Mouse (Mus musculus): Measurements from ENCODE around the gene Tmbim6. TPM values are rescaled to one million over a fixed set of nuclear protein-coding genes. Genes with fewer than 3 reads are reported as not detected.
A peak's percentile ranks its signal among the peaks of the same experiment; 100 is the strongest.
"Not testable (repeated sequence)": the region's sequence is repeated elsewhere in the genome, so short reads cannot be mapped to it uniquely, and the experiment has no call there.

The Tmbim6 gene
- polyA plus RNA-seq, 1 experiment from 2014 or later = 267 TPM

- peaks cover 46% of the 10 kb centered on the region for H3K36me3 ChIP-seq (replicated peaks)
Observed at GRCm38 (mm10) chr15:99446136-99446535, 53.5 kb downstream of the Tmbim6 start.

DNA sequence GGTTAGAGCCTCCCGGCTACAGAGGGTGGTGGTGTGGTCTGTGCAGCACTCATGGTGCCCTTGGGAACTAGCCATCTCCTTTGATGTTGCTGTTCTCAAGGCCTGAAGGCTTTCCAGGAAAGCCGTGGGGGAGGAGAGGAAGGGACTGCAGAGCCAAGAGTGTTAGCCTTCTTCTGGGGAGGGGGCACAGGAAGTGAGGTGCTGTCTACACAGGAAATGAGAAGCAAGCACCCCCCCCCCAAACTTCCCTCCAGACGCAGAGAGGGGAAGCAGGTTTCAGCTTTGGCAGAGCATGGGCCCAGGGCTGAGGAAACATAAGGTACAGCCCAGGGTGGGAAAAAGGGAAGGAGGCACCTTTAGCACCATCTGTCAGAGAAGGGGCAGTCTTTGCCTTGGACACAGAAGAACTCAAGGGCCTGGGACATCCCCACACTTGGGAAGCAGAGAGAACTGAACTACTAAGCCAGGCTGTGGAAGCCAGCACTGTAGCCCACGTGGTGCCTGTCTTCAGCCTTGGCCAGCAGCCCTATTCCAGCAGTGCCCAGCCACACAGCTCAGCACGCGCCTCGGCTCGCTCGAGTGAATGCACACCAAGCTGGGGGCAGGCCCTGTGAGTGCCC, 56.6 kb downstream of the Tmbim6 start:
- no peak for DNase-seq (ENCODE audit: extremely low spot score, low spot score)
- Histone ChIP-seq H3K27ac (peak overlapping the region; percentile 49), H3K4me1 (peaks cover 23% of the 10 kb centered on the region), H3K4me3 (no peak overlapping the region), H3K36me3 (replicated peaks) (peaks cover 68% of the 10 kb centered on the region), H3K9me3 (no peaks in the 10 kb centered on the region), H3K27me3 (ENCODE audit: poor library complexity, severe bottlenecking) (no peaks in the 10 kb centered on the region)
- WGBS = 87% methylated on average over 9 of the region's 9 CpGs

More at GRCm38 (mm10) chr15:99446136-99446535, 53.5 kb downstream of the Tmbim6 start:
- 91% methylated on average over 10 of the region's 10 CpGs for WGBS
- H3K4me3 ChIP-seq; H3K27ac ChIP-seq; DNase-seq (ENCODE audit: extremely low spot score, low spot score); H3K27me3 ChIP-seq (ENCODE audit: poor library complexity, severe bottlenecking); H3K9me3 ChIP-seq: not testable (repeated sequence)
- peaks cover 13% of the 10 kb centered on the region for H3K4me1 ChIP-seq

- H3K27ac ChIP-seq = peak overlapping the region; percentile 49; the same call in 1 of the 2 replicates
- no peak for DNase-seq (ENCODE audit: extremely low spot score, low spot score)
- 87% methylated on average over 8 of the region's 8 CpGs for WGBS
- H3K4me1 ChIP-seq = peaks cover 25% of the 10 kb centered on the region
- peaks cover 67% of the 10 kb centered on the region for H3K36me3 ChIP-seq (replicated peaks)
- no peaks in the 10 kb centered on the region for H3K27me3 ChIP-seq (ENCODE audit: poor library complexity, severe bottlenecking)
- no peaks in the 10 kb centered on the region for H3K9me3 ChIP-seq
- H3K4me3 ChIP-seq = no peak overlapping the region
Observed at GRCm38 (mm10) chr15:99449751-99450280, 57.1 kb downstream of the Tmbim6 start.

DNA sequence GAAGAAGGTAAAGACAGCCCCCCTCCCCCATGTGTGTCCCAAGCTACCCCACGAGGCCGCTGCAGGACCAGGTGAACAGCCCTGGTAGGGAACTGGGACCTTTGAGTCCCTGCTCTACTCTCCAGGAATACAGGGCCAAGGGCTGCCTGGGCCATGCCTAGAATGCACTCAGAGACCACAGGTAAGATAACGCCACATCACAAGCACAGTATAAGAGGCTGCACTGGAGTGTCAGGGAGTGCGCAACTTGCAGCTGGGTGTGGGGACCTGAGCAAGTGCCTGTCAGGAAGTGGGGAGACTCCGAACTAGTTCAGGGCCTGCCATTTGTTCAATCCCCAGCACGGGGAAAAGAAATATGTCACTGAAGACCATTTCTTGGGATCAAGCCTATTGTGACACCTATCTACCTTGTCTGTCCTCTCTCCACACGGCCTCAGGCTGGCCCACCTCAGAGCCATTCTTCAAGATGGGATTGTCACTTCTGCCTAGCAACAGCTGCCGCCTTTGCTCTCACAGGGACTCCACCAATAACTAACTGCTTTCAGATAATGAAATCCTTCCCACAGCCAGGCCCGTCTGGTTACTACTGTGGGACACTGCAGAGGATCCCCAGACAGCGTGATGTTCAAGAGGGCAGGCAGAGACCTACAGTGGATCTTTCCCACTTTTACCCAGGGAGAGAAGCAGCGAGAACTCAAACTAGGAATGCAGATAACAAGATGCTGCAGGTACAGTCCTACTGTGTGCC, 60.6 kb downstream of the Tmbim6 start:
- Histone ChIP-seq H3K9me3 (no peaks in the 10 kb centered on the region), H3K36me3 (replicated peaks) (peaks cover 67% of the 10 kb centered on the region), H3K27ac (no peak overlapping the region), H3K27me3 (ENCODE audit: poor library complexity, severe bottlenecking) (no peaks in the 10 kb centered on the region), H3K4me1 (peaks cover 59% of the 10 kb centered on the region), H3K4me3 (no peak overlapping the region)
- WGBS = 81% methylated on average over 11 of the region's 11 CpGs
- DNase-seq (ENCODE audit: extremely low spot score, low spot score) = no peak

DNA sequence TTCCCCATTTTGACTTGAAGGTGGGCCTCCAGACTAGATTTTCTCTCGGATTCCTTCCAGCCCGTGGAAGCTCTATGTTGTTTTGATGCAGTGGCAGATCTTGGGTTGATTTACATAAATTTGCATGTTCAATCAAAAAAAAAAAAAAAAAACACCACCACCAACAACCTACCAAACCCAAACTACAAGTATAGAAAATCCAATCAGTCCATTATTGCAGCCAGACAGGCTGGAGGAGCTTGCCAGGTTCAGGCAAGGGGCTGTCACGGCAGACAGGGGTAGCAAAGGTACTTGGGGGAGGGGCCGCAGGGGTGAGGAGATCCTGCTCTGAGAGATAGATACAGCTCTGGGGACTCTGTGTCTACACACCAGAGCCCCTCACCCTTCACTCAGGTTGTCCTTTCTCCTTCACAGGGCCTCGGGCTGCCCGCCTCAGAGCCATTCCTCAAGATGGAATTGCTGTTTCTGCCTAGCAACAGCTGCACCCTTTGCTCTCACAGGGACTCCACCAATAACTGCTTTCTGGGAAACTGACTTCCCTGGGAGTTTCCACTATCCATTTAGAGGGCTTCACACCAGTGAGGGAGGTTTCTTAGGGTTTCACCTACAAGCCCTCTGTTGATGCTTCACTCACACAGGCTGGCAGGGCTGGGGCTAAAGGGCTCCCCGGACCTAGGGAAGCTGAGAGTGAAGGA, 62.0 kb downstream of the Tmbim6 start:
- 0 out of 2 replicates have a peak overlapping the region, but pooled peaks have one; percentile 9 for H3K4me3 ChIP-seq
- H3K9me3 ChIP-seq = no peaks in the 10 kb centered on the region
- no peak overlapping the region for H3K27ac ChIP-seq
- H3K36me3 ChIP-seq (replicated peaks) = peaks cover 54% of the 10 kb centered on the region
- peaks cover 56% of the 10 kb centered on the region for H3K4me1 ChIP-seq
- no peaks in the 10 kb centered on the region for H3K27me3 ChIP-seq (ENCODE audit: poor library complexity, severe bottlenecking)
- no peak for DNase-seq (ENCODE audit: extremely low spot score, low spot score)
- WGBS = 94% methylated on average over 7 of the region's 7 CpGs

DNA sequence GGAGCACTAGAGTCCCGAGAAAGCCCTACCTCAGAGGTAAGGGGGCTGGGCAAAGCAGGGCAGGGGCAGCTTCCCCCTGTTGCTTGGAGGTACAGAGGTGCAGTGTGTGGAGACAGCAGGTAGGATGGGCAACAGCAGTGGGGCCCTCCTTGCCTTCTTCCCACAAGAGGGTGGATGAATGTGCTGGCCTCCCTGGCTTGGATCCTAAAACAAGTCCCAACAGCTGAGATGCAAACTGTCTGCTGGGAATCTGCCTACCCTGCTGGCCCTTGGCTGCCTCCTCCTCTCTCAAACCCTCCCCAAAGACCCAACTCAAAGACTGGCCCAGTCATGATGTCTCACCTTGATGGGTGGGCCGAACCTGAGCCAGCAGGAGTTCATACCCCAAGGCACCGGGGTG, 62.7 kb downstream of the Tmbim6 start:
- Histone ChIP-seq H3K27ac (0 out of 2 replicates have a peak overlapping the region, but pooled peaks have one; percentile 3), H3K27me3 (ENCODE audit: poor library complexity, severe bottlenecking) (no peaks in the 10 kb centered on the region), H3K4me3 (peak overlapping the region; percentile 92; the same call in 1 of the 2 replicates), H3K9me3 (no peaks in the 10 kb centered on the region), H3K4me1 (peaks cover 54% of the 10 kb centered on the region), H3K36me3 (replicated peaks) (peaks cover 48% of the 10 kb centered on the region)
- 83% methylated on average over 3 of the region's 3 CpGs for WGBS
- no peak for DNase-seq (ENCODE audit: extremely low spot score, low spot score)

DNA sequence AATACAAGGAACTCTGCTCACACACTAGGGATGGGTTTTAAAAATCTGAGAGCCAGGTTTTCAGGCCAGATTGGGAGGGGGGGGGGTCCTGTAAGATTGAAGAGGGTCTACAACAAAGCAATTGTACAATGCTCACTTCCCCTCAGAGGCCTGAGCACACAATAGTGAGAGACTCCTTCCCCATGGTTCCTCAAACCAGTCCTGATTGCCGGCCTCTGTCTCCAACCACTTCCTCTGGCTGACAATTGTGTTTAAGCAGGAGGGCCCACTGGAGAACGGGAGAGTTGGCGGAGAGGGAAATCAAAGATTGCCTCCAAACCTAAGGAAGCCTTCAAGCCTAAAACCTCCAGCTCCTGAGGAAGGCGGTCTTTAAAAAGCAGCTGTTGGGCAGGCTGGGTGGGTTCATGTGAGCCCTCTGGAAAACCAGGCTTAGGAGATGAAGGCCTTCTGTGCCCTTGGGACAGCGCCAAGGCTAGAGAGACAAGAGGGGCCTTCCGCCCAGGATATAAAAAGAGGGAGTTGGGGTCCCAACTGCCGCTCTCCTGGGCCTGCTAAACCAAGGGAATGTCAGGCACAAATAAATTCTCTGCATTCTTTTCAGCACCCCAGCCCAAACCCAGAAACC, 63.8 kb downstream of the Tmbim6 start:
- H3K36me3 ChIP-seq (replicated peaks) = peaks cover 41% of the 10 kb centered on the region
- H3K27me3 ChIP-seq (ENCODE audit: poor library complexity, severe bottlenecking) = no peaks in the 10 kb centered on the region
- H3K4me1 ChIP-seq = peaks cover 54% of the 10 kb centered on the region
- WGBS = 26% methylated on average over 7 of the region's 7 CpGs
- H3K4me3 ChIP-seq = peak overlapping the region; percentile 92
- DNase-seq (ENCODE audit: extremely low spot score, low spot score) = no peak
- H3K27ac ChIP-seq = peak overlapping the region; percentile 94
- no peaks in the 10 kb centered on the region for H3K9me3 ChIP-seq

- WGBS = under 1% methylated on average over 43 of the region's 43 CpGs
- Histone ChIP-seq H3K27ac (peak overlapping the region; percentile 94), H3K4me3 (peak overlapping the region; percentile 92), H3K36me3 (replicated peaks) (peaks cover 36% of the 10 kb centered on the region), H3K9me3 (no peaks in the 10 kb centered on the region), H3K4me1 (peaks cover 54% of the 10 kb centered on the region), H3K27me3 (ENCODE audit: poor library complexity, severe bottlenecking) (no peaks in the 10 kb centered on the region)
- DNase-seq (ENCODE audit: extremely low spot score, low spot score) = peak; percentile 74
Observed at GRCm38 (mm10) chr15:99456963-99457605, 64.4 kb downstream of the Tmbim6 start.

- Histone ChIP-seq H3K4me3 (peak within 1 kb of the TSS; percentile 92), H3K4me1 (peaks cover 48% of the 10 kb centered on the region), H3K27me3 (ENCODE audit: poor library complexity, severe bottlenecking) (no peaks in the 10 kb centered on the region), H3K9me3 (no peaks in the 10 kb centered on the region), H3K27ac (peak within 1 kb of the TSS; percentile 94), H3K36me3 (replicated peaks) (peaks cover 29% of the 10 kb centered on the region)
- 1% methylated on average over 44 of the region's 45 CpGs for WGBS
- DNase-seq (ENCODE audit: extremely low spot score, low spot score) = peak; percentile 98
Observed at GRCm38 (mm10) chr15:99457606-99458401, 65.1 kb downstream of the Tmbim6 start, which contains the start of gene Nckap5l. Gene Nckap5l (minus strand): TSS chr15:99457748.

Measured in forebrain, embryonic 10.5 days (tissue).